Mouse (Mus musculus) WW6 (cell line): ENCODE results near the gene Mrpl58.

Source experiments
- DNase-seq: peaks from one replicate; pipeline ENCODE4 v3.0.0-alpha.2; 2013; ENCODE audit warnings: low read depth, low spot score

Gene Mrpl58

DNA sequence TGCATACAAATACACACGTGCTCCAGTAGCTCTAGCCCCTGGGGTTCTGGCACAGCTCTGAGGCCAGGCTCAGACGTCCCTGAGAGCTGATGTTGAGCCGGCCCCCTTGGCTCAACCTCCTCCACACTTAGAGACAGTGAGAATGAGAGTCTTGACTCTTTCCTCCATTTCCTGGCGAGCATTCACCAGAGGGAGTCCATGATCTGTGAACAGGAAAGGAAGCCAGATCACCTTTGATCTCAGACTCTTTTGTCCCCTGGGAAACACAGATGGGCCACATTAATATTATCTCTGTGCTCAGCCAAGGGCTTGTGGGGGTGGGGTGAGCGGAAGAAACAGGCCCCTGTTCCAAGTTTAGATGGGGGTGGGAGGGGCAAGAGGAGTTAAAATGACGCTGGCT is 53.9 kb downstream of the Mrpl58 start:
- DNase-seq, result no peak

DNA sequence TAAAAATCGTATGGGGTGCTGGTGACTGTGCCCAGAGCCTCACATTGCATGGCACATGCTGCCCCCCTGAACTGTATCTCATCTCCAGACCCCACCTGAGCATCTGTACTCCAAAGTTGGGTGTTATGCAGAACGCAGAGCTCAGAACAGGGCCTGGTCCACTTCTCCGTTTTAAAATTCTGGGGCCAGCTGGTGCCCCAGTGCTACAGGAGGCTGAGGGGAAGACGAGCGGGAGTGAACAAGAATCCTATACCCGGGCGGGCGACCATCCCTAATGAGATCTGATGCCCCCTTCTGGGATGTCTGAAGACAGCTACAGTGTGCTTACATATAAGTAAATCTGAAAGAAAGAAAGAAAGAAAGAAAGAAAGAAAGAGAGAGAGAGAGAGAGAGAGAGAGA is 57.4 kb downstream of the Mrpl58 start:
- no peak for DNase-seq

DNA sequence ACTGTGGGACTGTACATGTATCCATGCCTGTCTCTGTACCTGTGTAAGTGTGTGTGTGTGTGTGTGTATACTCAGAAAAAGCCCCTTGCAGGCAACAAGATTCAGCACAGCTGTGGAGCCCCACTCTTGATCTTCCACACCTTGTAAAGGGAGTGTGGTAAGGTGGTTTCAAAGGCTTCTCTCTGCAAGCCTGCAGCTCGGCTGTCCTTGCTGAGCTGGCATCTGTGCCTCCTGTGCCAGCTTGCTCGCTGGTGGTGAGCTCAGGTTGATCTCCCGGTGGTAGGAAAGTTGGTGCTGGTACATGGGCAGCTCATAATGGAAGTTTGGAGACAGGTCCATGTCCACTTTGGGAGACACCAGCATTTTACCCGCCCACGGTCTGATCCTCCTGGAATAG is 58.3 kb downstream of the Mrpl58 start:
- DNase-seq, result no peak
